Mouse (Mus musculus) left cerebral cortex, adult 6 months (tissue): Measurements from ENCODE around the gene Ikzf5. TPM values are rescaled to one million over a fixed set of nuclear protein-coding genes. Genes with fewer than 3 reads are reported as not detected.

ENCODE experiments used
- long read RNA-seq, 2 experiments: library from polyadenylated mRNA; unstranded; transcript quantifications; one replicate each; pipeline ENCODE4 v2.0.0; 2019 to 2020
- polyA plus RNA-seq: library from polyadenylated mRNA; unstranded; fragments of <200 nt; fragmentation: Nextera tagmentation; gene quantifications from 2 replicates; pipeline ENCODE4 v1.2.3, GENCODE M21; 2021

Ikzf5 gene
- polyA plus RNA-seq = 9.3 and 9.7 TPM in 2 replicates
- long read RNA-seq, experiment 1, full-length matches to known transcripts = 43 of 60 reads
- long read RNA-seq, experiment 1, partial matches to known transcripts = 2 of 60 reads
- long read RNA-seq, experiment 1, other reads (novel, unspliced or antisense) = 15 of 60 reads
- long read RNA-seq, experiment 2, full-length matches to known transcripts = 3 of 14 reads
- long read RNA-seq, experiment 2, partial matches to known transcripts = 0 of 14 reads
- long read RNA-seq, experiment 2, other reads (novel, unspliced or antisense) = 11 of 14 reads

DNA sequence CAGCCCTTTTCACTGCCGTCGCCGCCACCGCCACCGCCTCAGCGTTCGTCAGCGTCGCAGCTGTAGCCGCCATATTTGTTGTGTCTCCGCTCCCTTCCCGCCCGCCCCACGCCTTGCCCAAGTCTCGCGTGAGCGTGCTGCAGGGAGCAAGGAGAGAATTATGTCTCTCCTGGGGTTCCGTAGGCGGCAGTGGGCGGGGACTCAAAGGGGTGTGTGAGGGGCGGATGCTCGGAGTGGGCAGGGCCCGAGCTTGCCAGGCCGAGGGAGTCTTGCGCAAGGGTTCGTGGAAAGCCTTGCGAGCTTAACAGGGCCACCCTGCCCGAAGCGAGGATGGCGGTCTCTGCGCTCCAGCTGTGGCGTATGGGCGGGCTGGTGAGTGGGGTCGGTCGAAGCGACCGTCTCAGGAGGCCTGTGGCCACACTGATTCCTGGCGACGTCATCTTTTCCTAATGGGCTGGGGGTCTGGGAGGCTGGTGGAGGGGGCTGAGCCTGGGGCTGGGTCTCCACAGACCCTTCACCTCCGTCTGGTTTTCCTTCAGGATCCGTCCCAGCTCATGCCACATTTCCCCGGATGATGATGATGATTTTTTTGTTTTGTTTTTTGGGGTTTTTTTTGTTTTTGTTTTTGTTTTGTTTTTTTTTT, at the start of gene Ikzf5, which contains the start of gene Acadsb:
Gene Ikzf5 (minus strand): TSS at position 106 of the 643 bp plus-strand sequence.
Gene Acadsb (plus strand): TSS at position 186 of the 643 bp plus-strand sequence.

GRCm38 (mm10) chr7:131370648-131371469, 39.5 kb downstream of the Ikzf5 start, which contains the start of gene Pstk:
Gene Pstk, plus strand, starts transcription at chr7:131371141.

DNA sequence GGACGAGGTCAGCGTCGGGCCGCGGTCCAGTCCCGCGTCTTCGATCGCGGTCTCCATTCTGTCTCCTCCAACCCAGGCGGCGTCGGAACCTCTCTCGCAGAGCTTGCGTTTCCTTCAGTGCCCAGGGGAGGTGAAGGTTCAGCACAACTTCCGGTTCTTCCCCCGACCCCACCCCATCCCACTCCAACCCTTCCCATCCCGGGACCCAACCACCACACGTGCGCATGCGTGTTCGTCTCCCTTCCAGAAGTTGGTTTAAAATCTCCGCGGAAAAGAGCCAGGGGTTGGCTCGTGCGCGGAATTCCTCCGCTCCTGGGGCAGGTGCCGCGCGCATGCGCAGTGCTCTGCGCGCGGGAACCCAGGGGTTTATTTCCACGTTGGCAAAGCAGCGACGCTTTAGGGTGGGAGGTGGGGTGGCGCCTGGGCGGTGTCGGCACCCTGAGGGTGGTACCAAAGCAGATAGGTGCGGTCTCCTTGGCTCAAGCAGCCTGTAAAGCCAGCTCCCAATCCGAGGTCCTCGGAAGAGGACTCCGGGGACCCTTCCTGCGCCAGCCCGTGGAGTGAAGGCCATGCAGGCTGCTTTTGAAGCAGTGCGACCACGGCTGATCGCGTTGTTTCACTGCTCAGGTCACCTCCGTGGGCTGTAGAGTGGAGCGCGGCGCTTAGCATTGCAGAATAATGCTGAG, 47.6 kb downstream of the Ikzf5 start, which contains the start of gene 2310057M21Rik:
Gene 2310057M21Rik (minus strand): TSS at position 145 of the 686 bp plus-strand sequence.

Other genes with a start within 250 kb of the Ikzf5 start
- 0.03 TPM in 1 of 2 replicates, not detected in the other for gene 5430419D17Rik, start 236.1 kb downstream of the Ikzf5 start, polyA plus RNA-seq
- gene Cuzd1, start 88.2 kb downstream of the Ikzf5 start, polyA plus RNA-seq = 0.19 and 0.39 TPM in 2 replicates
- not detected in 2 replicates for gene Fam24b, start 81.0 kb downstream of the Ikzf5 start, polyA plus RNA-seq
- gene Fam24a, start 76.7 kb downstream of the Ikzf5 start, polyA plus RNA-seq = not detected in 2 replicates
- 18.8 and 23.7 TPM in 2 replicates for gene 2310057M21Rik, start 47.8 kb downstream of the Ikzf5 start, polyA plus RNA-seq
- 62.5 and 65.3 TPM in 2 replicates for gene Pstk, start 39.4 kb downstream of the Ikzf5 start, polyA plus RNA-seq
- gene Acadsb, start 80 bp upstream of the Ikzf5 start, polyA plus RNA-seq = 37.2 and 45.6 TPM in 2 replicates
- not detected in 2 replicates for gene Hmx3, start 132.3 kb upstream of the Ikzf5 start, polyA plus RNA-seq
- gene Hmx2, start 138.3 kb upstream of the Ikzf5 start, polyA plus RNA-seq = not detected in 2 replicates
- gene Bub3, start 149.7 kb upstream of the Ikzf5 start, polyA plus RNA-seq = 115 and 145 TPM in 2 replicates